Mouse (Mus musculus) lung, postnatal 25 days (tissue): ENCODE data around the gene Hps5.
A peak's percentile ranks its signal among the peaks of the same experiment; 100 is the strongest.
"Not testable (repeated sequence)": the region's sequence is repeated elsewhere in the genome, so short reads cannot be mapped to it uniquely, and the experiment has no call there.

Experiments used
- DNase-seq: peaks from one replicate; pipeline ENCODE4 v3.0.0; 2022; ENCODE audit warnings: low spot score

Hps5 gene

GRCm38 (mm10) chr7:46795287-46796205 is at the start of gene Hps5, which contains the start of gene Gtf2h1:
Gene Hps5 (minus strand): TSS chr7:46796064.
Gene Gtf2h1 (plus strand): TSS chr7:46796103.
- peak; percentile 99 for DNase-seq

GRCm38 (mm10) chr7:46845211-46845977 is 49.5 kb upstream of the Hps5 start:
- peak; percentile 95 for DNase-seq

DNA sequence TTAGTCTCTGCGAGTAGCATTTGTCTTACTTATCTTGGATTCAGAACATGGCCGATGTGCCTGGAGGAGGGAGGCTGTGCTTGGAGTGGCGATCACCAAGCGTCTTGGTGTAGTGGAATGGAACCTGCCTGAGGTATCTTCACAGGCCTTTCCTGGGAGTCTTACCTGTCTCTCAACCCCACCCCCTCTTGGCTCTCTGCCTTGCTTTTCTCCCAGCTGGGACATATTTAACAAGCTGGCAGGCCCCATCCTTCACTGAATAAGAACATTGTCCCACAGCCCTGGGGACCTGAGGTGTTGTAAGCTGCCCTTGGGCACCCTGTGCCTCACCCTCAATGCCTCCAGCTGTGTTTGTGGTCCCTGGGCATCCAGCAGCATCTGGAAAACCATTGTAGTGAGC is 47.7 kb upstream of the Hps5 start:
- no peak for DNase-seq

DNA sequence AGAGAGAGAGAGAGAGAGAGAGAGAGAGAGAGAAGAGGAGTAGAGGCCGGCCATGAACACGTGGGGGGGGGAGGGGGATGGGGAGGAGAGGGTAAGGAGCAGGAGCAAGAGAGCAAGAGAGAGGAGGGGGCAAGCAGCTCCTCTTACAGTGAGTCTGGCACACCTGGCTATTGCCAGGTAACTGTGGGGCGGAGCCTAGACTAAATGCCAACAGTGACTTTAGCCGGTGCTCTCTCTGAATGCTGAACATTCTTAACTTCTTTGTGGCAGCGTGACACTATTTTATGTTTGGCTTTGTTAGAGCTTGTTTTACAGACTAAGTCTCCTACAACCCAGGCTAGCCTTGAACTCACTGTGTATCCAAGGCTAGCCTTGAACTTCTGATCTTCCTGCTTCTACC is 46.4 kb upstream of the Hps5 start:
- DNase-seq = peak; percentile 51

GRCm38 (mm10) chr7:46840787-46841525 is 45.1 kb upstream of the Hps5 start, which contains the start of gene Ldha:
Gene Ldha (plus strand): TSS chr7:46841475.
- no peak for DNase-seq

- DNase-seq = peak; percentile 87
These were observed 44.5 kb upstream of the Hps5 start for GRCm38 (mm10) chr7:46840326-46840725.

DNA sequence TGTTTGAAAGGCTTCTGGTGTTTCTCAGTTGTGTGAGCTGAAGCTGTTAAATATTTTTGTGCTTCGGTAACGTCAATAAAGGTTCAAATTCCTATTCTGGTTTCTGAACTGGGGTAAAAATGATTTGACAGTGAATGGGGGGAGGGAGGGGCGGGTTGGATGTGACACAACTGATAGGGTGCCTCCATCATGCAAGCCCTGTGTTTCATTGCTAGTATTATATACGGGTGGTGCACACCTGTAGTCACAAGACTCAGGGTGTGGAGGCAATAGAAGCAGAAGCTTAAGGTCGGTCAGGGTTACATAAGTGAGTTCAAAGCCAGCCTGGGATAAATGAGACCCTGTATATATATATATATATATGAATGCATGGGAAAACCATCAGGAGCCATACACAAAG is 44.0 kb upstream of the Hps5 start:
- DNase-seq = no peak

DNA sequence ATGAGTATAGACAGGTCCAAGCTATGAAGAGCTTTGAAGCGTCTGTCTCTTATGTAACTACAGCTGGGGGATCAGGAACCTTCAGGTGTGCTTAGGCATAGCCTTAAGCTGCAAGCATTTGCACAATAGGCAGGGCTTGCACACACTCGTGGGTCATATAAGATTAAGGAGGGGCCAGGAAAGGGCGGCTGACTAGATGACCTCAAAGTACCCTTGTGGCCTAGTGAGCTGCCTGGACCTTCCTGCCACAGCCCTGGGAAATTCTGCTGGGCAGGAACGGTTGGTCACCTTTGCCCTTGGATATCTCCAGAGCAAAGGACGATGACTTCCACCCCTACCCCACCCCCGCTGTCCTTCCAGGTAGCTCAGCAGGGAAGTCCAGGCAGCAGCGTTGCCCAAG is 43.6 kb upstream of the Hps5 start:
- peak; percentile 73 for DNase-seq

GRCm38 (mm10) chr7:46838891-46839302 is 43.0 kb upstream of the Hps5 start:
- DNase-seq = peak; percentile 94

- DNase-seq = peak; percentile 59
These were observed 42.3 kb upstream of the Hps5 start for GRCm38 (mm10) chr7:46838104-46838671.

- no peak for DNase-seq
These were observed 41.2 kb upstream of the Hps5 start for GRCm38 (mm10) chr7:46837073-46837472.

GRCm38 (mm10) chr7:46836357-46836756 is 40.5 kb upstream of the Hps5 start:
- DNase-seq = no peak

GRCm38 (mm10) chr7:46834994-46835610 is 39.2 kb upstream of the Hps5 start:
- no peak for DNase-seq

DNA sequence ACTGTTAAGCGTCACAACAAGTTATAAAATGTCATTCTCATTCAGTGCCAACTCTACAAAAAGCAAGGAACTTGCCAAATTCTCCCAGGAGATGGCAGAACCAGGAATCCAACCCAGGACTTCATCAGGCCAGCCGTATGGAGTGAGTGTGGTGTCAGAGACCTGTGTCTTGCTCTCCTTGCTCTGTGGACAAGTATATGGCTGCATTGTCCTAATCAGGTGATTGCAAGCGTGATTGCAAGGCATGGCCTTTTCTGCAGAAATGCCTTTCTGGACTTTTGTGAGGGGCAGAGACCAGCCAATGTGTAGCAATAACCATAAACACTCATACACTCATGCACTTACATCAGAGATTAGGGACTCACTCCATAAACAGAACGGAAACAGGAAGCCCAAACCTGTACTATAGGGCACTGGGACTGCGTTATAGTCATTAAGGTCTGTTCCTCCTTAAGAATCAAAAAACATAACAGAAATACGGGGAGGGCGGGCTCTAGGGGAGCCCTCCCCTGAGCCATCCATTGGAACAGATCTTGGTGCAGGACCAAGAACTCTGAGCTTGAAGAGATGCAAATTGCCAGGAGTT is 37.9 kb upstream of the Hps5 start:
- DNase-seq = no peak

DNA sequence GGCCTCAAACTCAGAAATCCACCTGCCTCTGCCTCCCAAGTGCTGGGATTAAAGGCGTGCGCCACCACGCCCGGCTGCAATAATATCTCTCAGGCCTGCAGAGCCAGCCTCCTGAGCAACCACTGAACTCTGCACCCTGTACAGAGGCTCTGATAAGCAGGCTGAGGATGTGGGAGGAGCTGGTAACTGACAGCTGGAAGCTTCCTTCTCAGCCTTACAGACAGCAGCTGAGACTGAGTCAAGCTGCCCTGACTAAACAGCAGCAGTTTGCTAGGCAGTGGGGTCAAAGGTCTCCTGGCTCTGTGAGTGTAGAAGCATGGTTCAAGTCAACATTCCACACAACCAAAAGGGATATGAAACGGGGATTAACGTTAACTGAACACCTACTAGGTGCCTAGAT is 37.4 kb upstream of the Hps5 start:
- DNase-seq = peak; percentile 77

DNA sequence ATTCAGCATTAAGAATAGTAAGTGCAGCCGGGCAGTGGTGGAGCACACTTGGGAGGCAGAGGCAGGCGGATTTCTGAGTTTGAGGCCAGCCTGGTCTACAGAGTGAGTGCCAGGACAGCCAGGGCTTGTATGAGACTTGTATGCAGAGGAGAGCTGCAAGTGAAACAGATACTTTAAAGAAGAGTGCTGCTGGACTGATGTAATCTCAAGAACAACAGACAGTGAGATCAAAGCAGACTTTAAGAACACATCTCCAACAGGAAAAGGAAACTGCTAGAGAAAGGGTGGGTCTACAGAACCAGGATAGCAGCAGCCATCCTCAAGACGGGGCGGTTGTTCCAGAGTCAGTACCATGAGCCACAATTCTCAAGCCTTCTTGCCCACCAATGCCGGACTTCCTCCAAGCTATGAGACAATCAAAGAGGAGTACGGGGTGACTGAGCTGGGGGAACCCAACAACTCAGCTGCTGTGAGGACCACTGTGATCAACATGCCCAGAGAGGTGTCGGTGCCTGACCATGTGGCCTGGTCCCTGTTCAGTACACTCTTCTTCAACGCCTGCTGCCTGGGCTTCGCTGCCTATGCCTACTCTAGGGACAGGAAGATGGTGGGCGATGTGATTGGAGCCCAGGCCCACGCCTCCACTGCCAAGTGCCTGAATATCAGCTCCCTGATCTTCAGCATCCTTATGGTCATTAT is 36.4 kb upstream of the Hps5 start:
- not testable (repeated sequence) for DNase-seq

GRCm38 (mm10) chr7:46831693-46832092 is 35.8 kb upstream of the Hps5 start:
- DNase-seq = no peak

GRCm38 (mm10) chr7:46830799-46831590 is 35.1 kb upstream of the Hps5 start:
- peak; percentile 70 for DNase-seq

DNA sequence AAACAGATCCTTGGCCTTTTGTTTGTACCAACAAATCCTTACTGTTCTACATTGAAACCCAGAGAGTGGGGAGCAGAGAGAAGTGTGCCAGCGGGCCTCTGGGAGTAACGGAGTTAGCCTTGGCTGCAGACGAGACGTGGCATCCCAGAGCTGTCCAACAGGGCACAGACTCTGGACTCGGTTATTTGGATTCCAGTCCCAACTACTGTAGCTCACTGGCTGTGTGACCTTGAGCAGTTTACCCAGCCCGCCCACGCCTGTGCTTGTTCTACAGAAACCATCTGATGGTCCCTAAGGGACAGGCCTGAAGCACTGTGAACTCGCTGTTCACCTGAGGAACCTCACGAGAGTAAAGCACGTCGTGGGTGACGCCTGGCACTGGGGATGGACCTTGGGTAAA is 34.0 kb upstream of the Hps5 start:
- no peak for DNase-seq

GRCm38 (mm10) chr7:46827803-46828184 is 31.9 kb upstream of the Hps5 start:
- no peak for DNase-seq
